Mouse (Mus musculus) bone marrow macrophage, adult 2 months (primary cell): ENCODE results near the gene Nup107. TPM values are rescaled to one million over a fixed set of nuclear protein-coding genes. Genes with fewer than 3 reads are reported as not detected.
"Not testable (repeated sequence)": the region's sequence is repeated elsewhere in the genome, so short reads cannot be mapped to it uniquely, and the experiment has no call there.

Experiments used
- H3K27ac ChIP-seq: 2 replicates; pipeline ENCODE4 v1.5.1; 2012; ENCODE audit warnings: low read depth, low read length; ENCODE audit not compliant: insufficient read depth
- H3K4me1 ChIP-seq: 2 replicates; pipeline ENCODE4 v1.6.1; 2012; ENCODE audit warnings: low read length; ENCODE audit not compliant: control insufficient read depth, insufficient read depth
- H3K4me3 ChIP-seq: 2 replicates; pipeline ENCODE4 v1.5.1; 2012; ENCODE audit warnings: mild to moderate bottlenecking, low read length, moderate library complexity; ENCODE audit not compliant: insufficient read depth
- CTCF ChIP-seq: IDR thresholded peaks from 2 replicates; pipeline ENCODE4 v1.5.1; 2012; ENCODE audit warnings: low read depth, mild to moderate bottlenecking, low read length, moderate library complexity
- POLR2A ChIP-seq: IDR thresholded peaks from 2 replicates; pipeline ENCODE4 v1.6.1; 2012; ENCODE audit warnings: mild to moderate bottlenecking, low read depth, low read length, borderline replicate concordance
- polyA plus RNA-seq: library from polyadenylated mRNA; stranded (reverse); fragments of >200 nt; gene quantifications from 2 replicates; pipeline ENCODE4 v1.2.4, GENCODE M21; 2012; ENCODE audit not compliant: missing spikeins, insufficient read depth, insufficient read length

The Nup107 gene
- polyA plus RNA-seq, 1 experiment: 18.9 TPM

DNA sequence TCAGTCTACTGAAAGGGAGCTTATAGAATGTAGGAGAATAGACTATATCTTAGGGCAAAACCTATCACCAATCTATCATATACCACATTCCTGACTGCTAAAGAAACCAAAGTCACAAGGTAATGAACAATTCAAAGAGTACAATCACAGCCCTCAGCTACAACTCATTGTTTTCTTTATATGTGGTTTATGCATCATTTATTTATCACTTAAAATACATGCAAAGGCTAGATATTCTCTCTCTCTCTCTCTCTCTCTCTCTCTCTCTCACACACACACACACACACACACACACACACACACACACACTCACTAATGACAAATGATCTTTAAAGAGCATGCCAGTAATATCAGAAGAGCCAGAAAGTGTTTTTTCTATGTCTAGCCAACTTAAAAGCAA is 86.7 kb downstream of the Nup107 start:
- H3K4me3 ChIP-seq: no peak overlapping the region
- H3K27ac ChIP-seq: no peak overlapping the region
- TF ChIP-seq CTCF (no peak), POLR2A (no peak)
- H3K4me1 ChIP-seq: peaks cover 11% of the 10 kb centered on the region

DNA sequence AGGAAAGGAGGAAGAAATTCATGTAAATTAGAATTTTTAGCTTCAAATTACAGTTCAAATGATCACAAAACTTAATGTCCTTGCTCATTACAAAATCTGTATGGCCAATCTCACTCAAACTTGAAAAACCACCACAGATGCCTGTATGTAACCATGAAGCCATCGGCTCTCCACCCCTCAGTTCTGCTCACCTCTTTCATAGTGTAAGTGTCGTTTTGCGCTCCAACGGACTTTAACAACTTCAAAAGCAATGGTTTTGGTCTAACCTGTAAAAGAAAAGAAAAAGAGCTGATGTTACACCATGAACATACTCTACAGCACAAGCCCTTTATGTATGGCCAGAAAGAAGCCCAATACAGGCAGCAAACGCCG is 87.6 kb downstream of the Nup107 start:
- no peak overlapping the region for H3K27ac ChIP-seq
- peaks cover 11% of the 10 kb centered on the region for H3K4me1 ChIP-seq
- TF ChIP-seq CTCF (no peak), POLR2A (no peak)
- no peak overlapping the region for H3K4me3 ChIP-seq

DNA sequence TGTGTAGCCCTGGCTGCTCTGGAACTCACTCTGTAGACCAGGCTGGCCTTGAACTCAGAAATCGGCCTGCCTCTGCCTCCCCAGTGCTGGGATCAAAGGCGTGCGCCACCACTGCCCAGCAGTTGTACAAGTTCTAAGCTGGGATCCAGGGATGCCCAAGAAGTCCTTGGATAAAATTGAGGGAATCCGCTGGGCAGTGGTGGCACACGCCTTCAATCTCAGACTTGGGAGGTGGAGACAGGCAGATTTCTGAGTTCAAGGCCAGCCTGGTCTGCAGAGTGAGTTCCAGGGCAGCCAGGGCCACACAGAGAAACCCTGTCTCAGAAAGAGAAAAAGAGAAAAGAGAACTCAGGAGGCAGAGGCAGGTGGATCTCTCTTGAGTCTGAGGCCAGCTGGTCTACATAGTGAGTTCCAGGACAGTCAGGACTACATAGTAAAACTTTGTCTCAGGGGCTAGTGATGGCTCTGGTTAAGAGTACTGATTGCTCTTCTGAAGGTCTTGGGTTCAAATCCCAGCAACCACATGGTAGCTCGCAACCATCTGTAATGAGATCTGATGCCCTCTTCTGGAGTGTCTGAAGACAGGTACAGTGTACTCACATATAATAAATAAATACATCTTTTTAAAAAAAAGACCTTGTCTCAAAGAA is 88.1 kb downstream of the Nup107 start:
- peaks cover 11% of the 10 kb centered on the region for H3K4me1 ChIP-seq
- H3K4me3 ChIP-seq, H3K27ac ChIP-seq: not testable (repeated sequence)

DNA sequence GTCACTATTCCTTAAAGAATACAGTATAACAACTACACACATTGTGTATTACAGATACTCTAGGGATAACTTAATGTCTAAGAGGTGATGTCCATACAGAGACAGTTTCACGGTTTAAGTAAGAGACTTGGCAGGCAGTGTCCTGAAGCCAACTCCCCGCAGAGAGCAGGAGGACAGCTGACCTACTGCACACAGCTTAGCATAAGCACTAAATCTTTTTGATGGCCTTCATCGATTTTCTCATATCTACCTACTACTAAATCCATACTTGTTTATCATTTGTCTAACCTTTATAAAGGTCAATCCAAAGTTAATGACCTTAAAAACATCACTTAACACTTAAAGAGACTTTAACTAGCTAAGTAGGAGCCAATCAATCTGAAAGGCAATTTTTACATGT is 89.0 kb downstream of the Nup107 start:
- Histone ChIP-seq H3K4me1 (peaks cover 11% of the 10 kb centered on the region), H3K4me3 (no peak overlapping the region), H3K27ac (no peak overlapping the region)
- no peak for TF ChIP-seq CTCF

DNA sequence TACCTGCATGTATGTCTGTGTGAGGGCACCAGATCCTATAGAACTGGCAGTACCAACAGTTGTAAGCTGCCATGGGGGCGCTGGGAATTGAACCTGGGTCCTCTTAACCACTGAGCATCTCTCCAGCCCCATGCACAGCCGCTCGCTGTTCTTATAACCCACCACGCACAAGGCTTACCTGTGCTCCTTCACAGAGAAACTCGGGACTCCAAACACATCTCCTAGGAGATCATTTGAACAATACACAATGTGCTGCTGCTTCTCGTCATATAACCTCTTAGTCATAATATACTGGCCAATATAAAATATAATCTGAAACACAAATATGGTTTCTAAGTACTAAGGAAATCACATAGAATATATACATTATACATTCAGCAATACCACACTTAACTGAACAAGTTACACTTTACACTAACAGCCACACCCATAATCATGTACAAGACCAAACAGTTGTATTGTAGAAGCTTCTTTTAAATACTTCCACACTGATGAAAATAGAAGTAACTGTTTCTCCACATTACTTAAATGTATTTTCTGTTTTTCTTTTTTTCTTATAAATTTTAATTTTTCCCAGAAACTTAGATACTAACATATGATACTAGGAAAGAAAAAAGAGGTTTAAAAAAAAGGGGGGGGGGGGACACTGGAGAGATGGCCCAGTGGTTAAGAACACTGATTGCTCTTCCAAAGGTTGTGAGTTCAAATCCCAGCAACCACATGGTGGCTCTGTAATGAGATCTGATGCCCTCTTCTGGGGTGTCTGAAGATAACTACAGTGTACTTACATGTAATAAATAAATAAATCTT is 90.3 kb downstream of the Nup107 start:
- TF ChIP-seq CTCF: no peak
- TF ChIP-seq POLR2A: no peak
- H3K4me1 ChIP-seq: peaks cover 10% of the 10 kb centered on the region
- no peak overlapping the region for H3K27ac ChIP-seq
- no peak overlapping the region for H3K4me3 ChIP-seq

DNA sequence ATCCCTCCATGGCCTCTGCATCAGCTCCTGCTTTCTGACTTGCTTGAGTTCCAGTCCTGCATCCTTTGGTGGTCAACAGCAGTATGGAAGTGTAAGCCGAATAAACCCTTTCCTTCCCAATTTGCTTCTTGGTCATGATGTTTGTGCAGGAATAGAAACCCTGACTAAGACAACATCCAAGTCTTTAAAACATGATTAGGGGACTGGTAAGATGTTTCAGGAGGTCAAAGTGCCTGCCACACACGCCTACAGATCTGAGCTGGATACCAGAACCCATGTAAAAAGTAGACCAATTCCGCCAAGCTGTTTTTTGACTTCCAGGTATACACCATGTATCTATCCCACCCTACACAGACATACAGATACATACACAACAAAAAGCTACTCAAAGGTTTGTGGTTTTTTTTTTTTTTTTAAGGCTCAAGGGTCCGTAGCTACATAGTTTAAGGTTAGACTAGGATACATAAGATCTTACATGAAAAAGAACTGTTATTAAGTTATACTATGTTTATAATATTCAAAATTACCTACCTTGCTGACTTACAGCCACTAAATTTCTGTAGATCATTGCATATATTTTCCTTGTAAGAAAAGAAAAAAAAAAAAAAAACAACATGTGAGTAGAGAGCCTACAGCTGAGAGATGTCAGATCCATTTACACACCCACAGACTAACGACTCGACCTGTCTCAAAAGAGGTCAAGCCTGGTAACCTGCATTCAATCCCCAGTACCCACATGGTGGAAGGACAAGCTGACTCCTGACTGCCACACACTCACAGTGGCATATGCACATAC is 91.3 kb downstream of the Nup107 start:
- TF ChIP-seq POLR2A: no peak
- TF ChIP-seq CTCF: no peak
- Histone ChIP-seq H3K4me3 (no peak overlapping the region), H3K4me1 (peaks cover 3% of the 10 kb centered on the region; the same call in 1 of the 2 replicates), H3K27ac (no peak overlapping the region)

Other genes starting within 250 kb of the Nup107 start
- not detected in 2 replicates for gene Cpm, start 163.2 kb downstream of the Nup107 start, polyA plus RNA-seq
- 94.2 and 95.5 TPM in 2 replicates for gene Mdm2, start 81.9 kb downstream of the Nup107 start, polyA plus RNA-seq
- gene Slc35e3, start 46.3 kb downstream of the Nup107 start, polyA plus RNA-seq: 5.4 and 10.6 TPM in 2 replicates
- 454 and 458 TPM in 2 replicates for gene Rap1b, start 53.3 kb upstream of the Nup107 start, polyA plus RNA-seq